Mouse (Mus musculus): Measurements from ENCODE around the gene Zfp658. TPM values are rescaled to one million over a fixed set of nuclear protein-coding genes. Genes with fewer than 3 reads are reported as not detected.
A peak's percentile ranks its signal among the peaks of the same experiment; 100 is the strongest.

Gene Zfp658
- total RNA-seq (2021) = under 1 TPM; 0.79 to 0.85 TPM
- long read RNA-seq, experiment 1 = 0 reads
- long read RNA-seq, experiment 2 = 0 reads

- peak; percentile 89 to 90 for DNase-seq
These were observed at the start of gene Zfp658 for GRCm38 (mm10) chr7:43562006-43562633. TSS of gene Zfp658 (plus strand) at chr7:43562256.

- no peak for DNase-seq
These were observed 49.5 kb upstream of the Zfp658 start for GRCm38 (mm10) chr7:43512519-43512918.

- DNase-seq = no peak
These were observed 47.0 kb upstream of the Zfp658 start for GRCm38 (mm10) chr7:43515076-43515475.

- DNase-seq = no peak
These were observed 43.7 kb upstream of the Zfp658 start for GRCm38 (mm10) chr7:43518341-43518740.

GRCm38 (mm10) chr7:43522776-43523175 is 39.3 kb upstream of the Zfp658 start:
- no peak for DNase-seq

- no peak for DNase-seq
These were observed 36.7 kb upstream of the Zfp658 start for GRCm38 (mm10) chr7:43525313-43525712.

GRCm38 (mm10) chr7:43530216-43530785 is 31.8 kb upstream of the Zfp658 start:
- DNase-seq = peak in 1 of 2 experiments; percentile 26

GRCm38 (mm10) chr7:43532936-43533505 is 29.0 kb upstream of the Zfp658 start:
- peak in 1 of 2 experiments; percentile 59 for DNase-seq

GRCm38 (mm10) chr7:43538524-43538923 is 23.5 kb upstream of the Zfp658 start:
- DNase-seq = no peak

- DNase-seq = peak; percentile 30 to 47
These were observed 17.7 kb upstream of the Zfp658 start, which contains the start of gene Cd33 for GRCm38 (mm10) chr7:43544225-43544977. TSS of gene Cd33 (minus strand) at chr7:43544428.

GRCm38 (mm10) chr7:43545656-43546545 is 16.2 kb upstream of the Zfp658 start:
- no peak for DNase-seq

- no peak for DNase-seq
These were observed 14.4 kb upstream of the Zfp658 start for GRCm38 (mm10) chr7:43547666-43548065.

- no peak for DNase-seq
These were observed 13.8 kb upstream of the Zfp658 start for GRCm38 (mm10) chr7:43548206-43548605.

- DNase-seq = peak; percentile 21 to 69
These were observed 8.9 kb upstream of the Zfp658 start for GRCm38 (mm10) chr7:43553153-43553552.

GRCm38 (mm10) chr7:43554550-43554949 is 7.5 kb upstream of the Zfp658 start:
- peak; percentile 62 to 79 for DNase-seq

- DNase-seq = no peak
These were observed 6.7 kb upstream of the Zfp658 start for GRCm38 (mm10) chr7:43555351-43555750.

GRCm38 (mm10) chr7:43556901-43557300 is 5.2 kb upstream of the Zfp658 start:
- no peak for DNase-seq

GRCm38 (mm10) chr7:43562651-43563070 is 605 bp downstream of the Zfp658 start:
- no peak for DNase-seq

- peak; percentile 18 to 21 for DNase-seq
These were observed 1.2 kb downstream of the Zfp658 start for GRCm38 (mm10) chr7:43563300-43563699.

- no peak for DNase-seq
These were observed 9.2 kb downstream of the Zfp658 start for GRCm38 (mm10) chr7:43571216-43571615.

GRCm38 (mm10) chr7:43579440-43580171 is 17.6 kb downstream of the Zfp658 start, which contains the start of gene Zfp719:
TSS of gene Zfp719 (plus strand) at chr7:43579610.
- peak; percentile 91 to 95 for DNase-seq

All from heart, adult 18-20 months (tissue).